Mouse (Mus musculus): ENCODE measurements around the gene Cflar.

DNA sequence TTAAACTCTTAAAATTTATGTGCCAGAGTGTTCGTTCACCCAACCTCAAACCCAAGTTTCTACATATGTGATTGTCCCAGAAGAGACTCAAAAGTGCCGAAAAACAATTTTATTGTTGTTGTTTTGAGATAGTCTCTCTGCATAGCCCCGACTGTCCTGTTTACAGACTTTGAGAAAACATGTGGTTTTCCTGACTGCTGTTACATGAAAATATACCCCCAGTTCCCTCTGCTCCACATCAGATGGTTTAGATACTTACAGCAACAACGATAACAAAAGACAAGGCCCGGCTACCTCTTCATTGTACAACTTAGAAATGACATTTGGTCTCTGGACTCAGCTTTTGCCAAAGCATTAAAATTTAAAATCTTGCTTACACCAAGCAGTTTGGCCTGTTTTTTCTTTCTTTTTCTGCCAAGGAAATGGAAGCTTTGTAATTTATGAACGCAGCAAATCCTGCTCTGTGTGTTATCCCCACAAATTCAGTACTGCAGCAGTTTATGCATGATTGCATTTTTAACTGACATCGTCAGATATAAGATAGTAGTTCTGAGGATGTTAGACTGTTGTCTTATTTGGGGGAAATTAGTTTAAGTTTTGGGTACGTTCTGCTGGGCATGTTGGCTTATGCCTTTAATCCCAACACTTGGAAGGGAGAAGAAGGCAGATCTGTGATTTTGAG, 6.4 kb downstream of the Cflar start:
- no peak for TF ChIP-seq CTCF (IDR thresholded peaks at IDR 0.05; ENCODE audit: control insufficient read depth, insufficient read depth, low read length)
- TF ChIP-seq POLR2A (IDR thresholded peaks at IDR 0.05; ENCODE audit: borderline replicate concordance, control insufficient read depth, low read depth, low read length), result no peak

All from bone marrow, adult 2 months (tissue).